Mouse (Mus musculus) layer of hippocampus, adult 9-10 months (tissue): ENCODE data around the gene Atrnl1.
"Not testable (repeated sequence)": the region's sequence is repeated elsewhere in the genome, so short reads cannot be mapped to it uniquely, and the experiment has no call there.

Experiments
- DNase-seq: peaks from one replicate; pipeline ENCODE4 v3.0.0; 2022; ENCODE audit warnings: low spot score

Atrnl1 gene

DNA sequence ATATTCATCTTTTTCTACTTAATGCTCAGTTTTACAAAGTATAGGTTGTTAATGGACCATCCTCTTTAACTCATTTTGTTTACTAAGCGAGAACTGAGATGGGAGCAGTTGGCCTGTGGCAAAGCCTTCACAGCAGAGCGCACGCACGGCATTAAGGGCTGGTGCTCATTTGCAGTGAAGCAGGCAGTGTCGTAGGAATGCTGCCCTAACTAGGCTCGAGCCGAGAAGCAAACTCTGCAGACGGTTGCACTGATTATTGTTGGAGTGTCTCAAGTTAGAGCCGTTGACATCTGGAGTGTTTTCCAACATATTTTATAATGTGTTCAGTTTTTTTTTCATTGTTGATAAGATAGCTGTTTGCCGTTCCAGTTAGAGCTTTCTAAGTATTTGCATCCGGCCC lies 206.9 kb downstream of the Atrnl1 start:
- DNase-seq = no peak

DNA sequence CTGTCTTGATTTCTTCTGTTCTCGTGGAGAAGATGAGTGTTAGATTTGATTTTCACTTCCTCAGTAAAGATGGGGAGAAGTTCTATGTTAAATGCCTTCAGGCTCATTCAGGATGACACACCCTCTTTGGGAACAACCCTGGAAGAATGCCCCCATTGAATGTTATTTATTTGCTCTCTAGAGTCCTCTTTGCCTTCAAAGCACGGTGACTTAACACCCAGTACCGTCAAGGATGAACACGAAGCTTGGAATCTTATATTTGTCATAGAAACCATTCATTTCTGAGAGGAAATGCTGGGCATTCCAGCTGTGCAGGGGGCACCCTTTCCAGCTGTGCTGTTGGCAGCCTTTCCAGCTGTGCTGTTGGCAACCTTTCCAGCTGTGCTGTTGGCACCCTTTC lies 212.6 kb downstream of the Atrnl1 start:
- DNase-seq = no peak

- no peak for DNase-seq
Observed at GRCm38 (mm10) chr19:57825271-57826207, 214.7 kb downstream of the Atrnl1 start.

- DNase-seq = no peak
Observed at GRCm38 (mm10) chr19:57833083-57833482, 222.2 kb downstream of the Atrnl1 start.

- no peak for DNase-seq
Observed at GRCm38 (mm10) chr19:57837882-57838281, 227.0 kb downstream of the Atrnl1 start.

- no peak for DNase-seq
Observed at GRCm38 (mm10) chr19:57838546-57838945, 227.7 kb downstream of the Atrnl1 start.

DNA sequence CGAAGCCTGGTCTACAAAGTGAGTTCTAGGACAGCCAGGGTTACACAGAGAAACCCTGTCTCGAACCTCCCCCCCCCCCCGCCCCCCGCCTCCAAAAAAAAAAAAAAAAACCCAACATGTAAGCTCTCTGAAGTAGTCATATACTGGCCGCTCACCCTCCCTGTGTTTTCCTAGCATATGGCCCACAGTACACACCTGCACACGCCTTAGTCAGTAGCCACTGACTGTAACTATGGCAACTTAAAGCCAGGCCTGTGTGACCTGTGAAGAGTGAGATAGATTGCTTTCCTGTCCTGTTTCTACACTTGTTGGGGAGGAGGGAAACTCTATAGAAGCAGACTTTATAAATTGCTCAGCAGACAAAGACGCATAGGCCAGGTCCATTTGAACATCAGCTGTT lies 239.1 kb downstream of the Atrnl1 start:
- DNase-seq = no peak

GRCm38 (mm10) chr19:57868350-57868749 lies 257.5 kb downstream of the Atrnl1 start:
- DNase-seq = no peak

- no peak for DNase-seq
Observed at GRCm38 (mm10) chr19:57870871-57871270, 260.0 kb downstream of the Atrnl1 start.

DNA sequence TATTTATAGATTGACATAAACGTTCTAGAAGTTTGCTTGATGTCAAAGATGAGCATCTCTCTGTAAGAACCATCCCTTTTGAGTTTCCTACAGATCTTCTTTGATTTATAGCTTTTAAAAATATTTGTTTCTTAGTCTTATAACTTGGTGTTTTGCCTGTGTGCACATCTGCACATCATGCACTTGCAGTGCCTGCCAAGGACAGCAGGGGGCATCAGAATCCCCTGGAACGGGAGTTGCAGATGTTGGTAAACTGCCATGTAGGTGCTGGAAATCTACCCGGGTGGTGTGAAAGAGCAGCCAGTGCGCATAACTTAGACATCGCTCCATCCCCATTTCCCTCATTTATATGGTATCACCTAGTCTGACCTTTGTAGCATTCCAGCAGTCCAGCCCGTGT lies 265.2 kb downstream of the Atrnl1 start:
- DNase-seq = no peak

- no peak for DNase-seq
Observed at GRCm38 (mm10) chr19:57877343-57877742, 266.5 kb downstream of the Atrnl1 start.

GRCm38 (mm10) chr19:57878583-57878982 lies 267.7 kb downstream of the Atrnl1 start:
- DNase-seq = no peak

DNA sequence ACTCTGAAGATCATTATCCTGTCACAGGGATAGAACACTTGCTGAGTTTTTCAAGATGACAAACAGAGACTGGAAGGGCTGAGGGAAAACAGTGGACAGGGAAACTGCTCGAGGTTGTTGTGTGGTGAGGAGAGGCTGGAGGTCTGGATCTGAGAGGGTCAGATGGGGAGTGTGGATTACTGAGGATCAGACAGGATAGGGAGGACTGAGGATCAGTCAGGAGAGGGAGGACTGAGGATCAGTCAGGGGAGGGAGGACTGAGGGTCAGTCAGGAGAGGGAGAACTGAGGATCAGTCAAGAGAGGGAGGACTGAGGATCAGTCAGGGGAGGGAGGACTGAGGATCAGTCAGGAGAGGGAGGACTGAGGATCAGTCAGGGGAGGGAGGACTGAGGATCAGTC lies 269.0 kb downstream of the Atrnl1 start:
- DNase-seq = not testable (repeated sequence)

DNA sequence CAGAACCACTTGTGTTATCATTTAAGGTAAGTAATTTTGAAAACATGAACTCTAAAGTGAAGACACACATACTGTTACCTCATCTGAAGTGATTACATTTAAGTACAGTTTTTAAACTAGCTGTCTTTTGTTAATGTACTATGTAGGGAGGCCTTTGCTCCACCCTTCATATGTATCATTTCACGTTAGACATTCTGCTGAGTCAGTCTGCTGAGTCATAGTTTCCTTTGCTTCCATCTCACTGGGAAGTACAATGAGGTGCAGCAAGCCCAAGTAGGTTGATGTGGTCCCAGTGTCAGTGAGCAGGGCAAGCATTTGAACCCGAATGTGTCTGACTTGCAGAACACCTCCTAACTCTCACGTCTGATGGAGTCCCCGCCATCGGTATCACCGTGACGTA lies 271.1 kb downstream of the Atrnl1 start:
- DNase-seq = no peak

- no peak for DNase-seq
Observed at GRCm38 (mm10) chr19:57888871-57889270, 278.0 kb downstream of the Atrnl1 start.

GRCm38 (mm10) chr19:57889741-57890140 lies 278.9 kb downstream of the Atrnl1 start:
- DNase-seq = no peak

DNA sequence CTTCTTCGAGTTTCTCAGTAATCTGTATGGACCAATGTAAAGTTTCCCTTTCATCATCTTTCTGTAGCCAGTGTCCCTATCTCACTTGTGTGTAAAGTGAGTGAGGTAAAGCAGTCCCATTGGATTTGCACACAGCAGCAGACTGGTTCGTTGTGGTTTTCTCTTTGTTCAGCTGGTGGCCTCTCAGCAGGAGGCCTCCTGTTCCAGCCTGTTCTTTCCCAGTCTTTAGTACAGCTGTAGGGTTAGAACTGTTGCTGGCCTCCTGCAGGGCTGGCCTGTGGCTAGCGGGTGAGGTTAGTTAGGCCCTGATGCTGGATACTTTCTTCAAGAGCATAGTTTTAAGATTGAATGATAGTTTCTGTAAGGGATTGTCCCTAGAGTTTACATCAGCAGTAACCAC lies 280.1 kb downstream of the Atrnl1 start:
- DNase-seq = no peak

- DNase-seq = no peak
Observed at GRCm38 (mm10) chr19:57894191-57894590, 283.4 kb downstream of the Atrnl1 start.

DNA sequence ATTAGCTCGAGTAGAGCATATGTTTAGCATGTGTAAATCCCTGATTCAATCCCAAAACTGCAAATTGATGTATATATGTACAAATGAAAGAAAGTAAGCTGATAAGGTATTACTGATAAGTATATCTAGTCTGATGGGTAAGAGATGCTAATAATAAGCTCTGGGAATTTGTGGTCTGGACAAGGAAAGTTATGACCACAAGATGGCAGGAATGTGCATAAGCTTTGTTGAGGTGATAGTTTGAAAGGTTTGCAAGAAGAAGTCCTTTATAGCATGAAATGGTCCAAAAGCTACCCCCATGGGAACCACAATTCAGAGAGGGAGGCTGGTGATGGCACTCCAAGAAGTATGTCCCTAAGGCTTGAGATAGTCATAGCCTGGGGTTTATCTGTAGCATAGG lies 289.2 kb downstream of the Atrnl1 start:
- peak; percentile 37 for DNase-seq

DNA sequence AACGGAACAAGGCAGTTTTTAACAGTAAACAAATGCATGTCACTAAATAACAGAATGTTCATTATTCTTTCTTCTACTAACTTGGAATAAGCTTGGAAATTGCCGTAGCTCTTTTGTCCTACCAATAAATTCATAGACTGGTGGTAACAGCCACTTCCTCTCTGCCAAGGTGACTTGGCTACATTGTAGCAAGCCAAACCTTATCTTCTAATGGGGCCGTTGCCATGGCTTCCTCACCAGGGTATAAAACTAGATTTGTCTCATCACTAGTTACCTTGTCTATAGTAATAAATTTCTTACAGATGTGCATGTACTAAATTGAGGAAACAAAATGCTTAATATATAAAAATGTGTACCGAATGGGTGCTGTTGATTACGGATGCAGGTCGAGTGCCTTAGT lies 298.6 kb downstream of the Atrnl1 start:
- no peak for DNase-seq

DNA sequence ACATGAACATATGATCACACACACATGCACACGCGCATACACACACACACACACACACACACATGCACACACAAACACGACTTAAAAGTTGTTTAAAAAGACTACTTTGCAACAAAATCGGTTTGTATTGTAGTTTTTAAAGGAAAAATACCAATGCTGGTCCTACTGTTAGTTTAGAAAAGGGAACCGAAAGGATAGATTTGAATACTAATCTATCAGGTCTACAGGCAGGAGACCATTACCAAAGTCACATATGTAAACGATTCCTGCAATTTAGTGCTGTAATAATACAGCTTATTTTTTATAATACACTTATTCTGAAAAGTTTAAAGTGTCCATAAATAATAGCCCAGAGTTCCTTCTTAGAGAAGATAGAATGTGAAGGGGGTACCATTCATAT lies 299.8 kb downstream of the Atrnl1 start:
- DNase-seq = no peak

DNA sequence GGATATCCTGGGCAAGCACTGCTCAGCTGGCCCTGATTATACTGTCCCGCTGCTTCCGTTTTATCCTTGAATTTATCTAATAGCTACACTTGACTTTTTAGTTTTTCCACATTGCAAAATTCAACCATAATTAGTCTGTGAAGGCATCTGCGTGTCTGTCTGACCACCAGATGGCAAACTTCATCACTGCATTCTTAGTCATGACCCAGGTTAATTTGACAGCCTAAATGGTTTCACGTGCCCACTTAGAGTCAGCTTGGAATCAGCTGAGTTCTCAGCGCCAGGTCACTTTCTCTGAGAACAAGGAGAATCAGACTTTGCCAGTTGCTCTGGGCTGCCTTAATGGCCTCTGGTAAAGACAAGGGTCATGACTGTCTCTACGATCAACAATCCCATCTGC lies 305.5 kb downstream of the Atrnl1 start:
- DNase-seq = no peak

DNA sequence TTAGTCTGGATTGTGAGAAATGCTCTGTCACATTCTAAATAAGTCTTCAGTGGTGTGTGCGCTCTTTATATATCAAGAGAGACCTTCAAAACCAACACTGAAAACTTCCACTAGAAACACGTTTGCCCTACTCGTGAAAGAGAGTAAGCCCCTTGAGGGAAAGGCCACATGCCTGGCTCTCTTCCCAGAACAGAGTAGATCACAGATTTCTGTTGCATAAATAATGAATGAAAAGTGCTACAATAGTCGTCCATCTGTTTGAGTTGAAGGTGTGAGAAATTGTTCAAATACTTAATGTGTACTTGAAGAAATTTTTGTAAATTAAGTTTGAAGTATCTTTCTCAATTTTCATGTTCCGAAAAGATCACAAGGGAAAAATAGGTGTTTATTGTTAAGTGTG lies 312.2 kb downstream of the Atrnl1 start:
- no peak for DNase-seq

DNA sequence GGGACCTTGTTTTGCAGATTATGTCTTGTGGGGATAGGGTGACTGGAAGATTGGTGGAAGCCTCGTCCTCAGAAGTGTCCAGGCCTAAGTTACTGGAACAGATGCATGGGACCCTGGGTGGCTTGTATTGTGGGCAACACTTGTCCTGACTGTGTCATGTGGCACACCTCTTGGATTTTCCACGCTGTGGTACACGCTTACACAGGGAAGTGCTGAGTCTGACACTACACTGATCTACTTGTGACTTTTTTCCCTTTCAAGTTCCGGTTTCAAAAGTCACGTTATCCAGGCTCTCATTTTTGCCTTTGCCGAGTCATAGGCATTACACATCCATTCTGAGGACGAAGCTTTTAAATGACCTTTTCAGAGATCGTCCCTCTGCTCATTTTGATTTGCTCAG lies 314.0 kb downstream of the Atrnl1 start:
- no peak for DNase-seq
